In genomic region chr11:62522283-62522682, GRCm38 (mm10) we compare ENCODE assay signal across 27 mouse cellular contexts. TPM values are rescaled to one million over a fixed set of nuclear protein-coding genes. Genes with fewer than 3 reads are reported as not detected.
A peak's percentile ranks its signal among the peaks of the same experiment; 100 is the strongest.
DNase-seq lines count a peak whose midpoint lies in the region; ATAC-seq and TF ChIP-seq lines count a peak whose summit lies in the region.
"Had no signal": no experiment of that assay in that cellular context is flagged by ENCODE, and none has a peak within 500 bp of the region (broad histone marks: within the 10 kb centered on the region; RNA-seq: fewer than 3 reads in every experiment).

No protein-coding gene starts in this region.

- no peaks in the 10 kb centered on the region for H3K9me3 ChIP-seq in intestine, embryonic 16.5 days (ENCODE audit: control insufficient read depth, low read length)
- H3K9me3 ChIP-seq in intestine, embryonic 15.5 days = no peaks in the 10 kb centered on the region
- H3K9me3 ChIP-seq in intestine, postnatal 0 days (ENCODE audit: control insufficient read depth) = no peaks in the 10 kb centered on the region
- H3K9me3 ChIP-seq: embryonic facial prominence, embryonic 13.5 days; embryonic facial prominence, embryonic 15.5 days; forebrain, embryonic 10.5 days; forebrain, embryonic 12.5 days; G1E had no signal

- WGBS in intestine, embryonic 16.5 days = 36% methylated on average over 2 of the region's 2 CpGs
- 53% methylated on average over 2 of the region's 2 CpGs for WGBS in intestine, embryonic 15.5 days
- 26% methylated on average over 2 of the region's 2 CpGs for WGBS in intestine, postnatal 0 days

- no peak overlapping the region for H3K4me3 ChIP-seq in intestine, embryonic 16.5 days (ENCODE audit: low read length)
- no peak overlapping the region for H3K4me3 ChIP-seq in intestine, embryonic 15.5 days (replicated peaks)
- no peak overlapping the region for H3K4me3 ChIP-seq in intestine, postnatal 0 days (ENCODE audit: low read depth, low read length)
- H3K4me3 ChIP-seq: embryonic facial prominence, embryonic 13.5 days; embryonic facial prominence, embryonic 15.5 days; erythroblast, embryonic 14.5 days; forebrain, embryonic 10.5 days; forebrain, embryonic 12.5 days had no signal

- no peak for DNase-seq in layer of hippocampus, adult 18-20 months (ENCODE audit: low spot score in 2 of 2)
- no peak for DNase-seq in thymus, postnatal 25 days
- DNase-seq: adrenal gland, adult 8-10 months; adrenal gland, postnatal 14 days; adrenal gland, postnatal 36 days; B cell, adult 2 months; cerebellum, adult 11-12 months; cerebellum, adult 8-10 months; cerebellum, adult 9-11 months; cerebellum, postnatal 14 days; cerebellum, postnatal 36 days; embryo, embryonic 11 days had no signal

- no peaks in the 10 kb centered on the region for H3K27me3 ChIP-seq in intestine, embryonic 16.5 days (replicated peaks; ENCODE audit: control insufficient read depth, insufficient read depth, low read length)
- no peaks in the 10 kb centered on the region for H3K27me3 ChIP-seq in intestine, embryonic 15.5 days (replicated peaks)
- H3K27me3 ChIP-seq in intestine, postnatal 0 days (replicated peaks; ENCODE audit: control insufficient read depth, insufficient read depth, low read length) = no peaks in the 10 kb centered on the region
- H3K27me3 ChIP-seq: CH12.LX; embryonic facial prominence, embryonic 13.5 days; embryonic facial prominence, embryonic 15.5 days; forebrain, embryonic 12.5 days; Patski had no signal

- no peak for TF ChIP-seq CTCF in intestine, postnatal 0 days (IDR thresholded peaks at IDR 0.05; ENCODE audit: low read depth)

- no peaks in the 10 kb centered on the region for H3K36me3 ChIP-seq in intestine, embryonic 16.5 days (ENCODE audit: control insufficient read depth, insufficient read depth, low read length)
- no peaks in the 10 kb centered on the region for H3K36me3 ChIP-seq in intestine, embryonic 15.5 days
- H3K36me3 ChIP-seq in intestine, postnatal 0 days (ENCODE audit: control insufficient read depth, insufficient read depth) = peaks cover 7% of the 10 kb centered on the region; the same call in 1 of the 2 replicates
- H3K36me3 ChIP-seq: embryonic facial prominence, embryonic 15.5 days had no signal

- no peaks in the 10 kb centered on the region for H3K4me1 ChIP-seq in intestine, embryonic 16.5 days (ENCODE audit: control insufficient read depth, insufficient read depth, low read length)
- peaks cover 3% of the 10 kb centered on the region; the same call in 1 of the 2 replicates for H3K4me1 ChIP-seq in intestine, embryonic 15.5 days (replicated peaks)
- no peaks in the 10 kb centered on the region for H3K4me1 ChIP-seq in intestine, postnatal 0 days (replicated peaks; ENCODE audit: control insufficient read depth, insufficient read depth, low read length)
- H3K4me1 ChIP-seq: forebrain, embryonic 12.5 days had no signal

- no peak overlapping the region for H3K9ac ChIP-seq in intestine, embryonic 16.5 days (ENCODE audit: low read depth, low read length)
- H3K9ac ChIP-seq in intestine, embryonic 15.5 days = no peak overlapping the region
- H3K9ac ChIP-seq in intestine, postnatal 0 days (ENCODE audit: low read depth, low read length) = no peak overlapping the region
- H3K9ac ChIP-seq: embryonic facial prominence, embryonic 13.5 days; embryonic facial prominence, embryonic 15.5 days; forebrain, embryonic 12.5 days had no signal

- ATAC-seq in intestine, embryonic 16.5 days = peak; percentile 73; the same call in 1 of the 2 replicates
- ATAC-seq in intestine, embryonic 15.5 days = no peak
- ATAC-seq in intestine, postnatal 0 days = peak; percentile 50; the same call in 1 of the 2 replicates
- ATAC-seq: activated CD4-positive, CD25-positive, alpha-beta regulatory T cell, adult 4 months; CD4-positive, CD25-positive, alpha-beta regulatory T cell, adult 4 months; forebrain, embryonic 14.5 days; forebrain, embryonic 16.5 days; Patski had no signal

- H3K4me2 ChIP-seq in intestine, embryonic 16.5 days (ENCODE audit: low read depth, low read length) = no peak overlapping the region
- no peak overlapping the region for H3K4me2 ChIP-seq in intestine, embryonic 15.5 days (replicated peaks)
- H3K4me2 ChIP-seq in intestine, postnatal 0 days (replicated peaks; ENCODE audit: low read depth) = no peak overlapping the region
- H3K4me2 ChIP-seq: embryonic facial prominence, embryonic 13.5 days; embryonic facial prominence, embryonic 15.5 days; forebrain, embryonic 12.5 days had no signal

- H3K27ac ChIP-seq in intestine, embryonic 16.5 days (ENCODE audit: low read length) = 0 out of 2 replicates have a peak overlapping the region, but pooled peaks have one; percentile 15
- no peak overlapping the region for H3K27ac ChIP-seq in intestine, embryonic 15.5 days
- no peak overlapping the region for H3K27ac ChIP-seq in intestine, postnatal 0 days (ENCODE audit: low read depth, low read length)
- H3K27ac ChIP-seq: embryonic facial prominence, embryonic 13.5 days; embryonic facial prominence, embryonic 15.5 days; forebrain, embryonic 10.5 days; forebrain, embryonic 12.5 days had no signal

RNA-seq across cellular contexts. Expression of gene Cenpv, which starts 16.8 kb away (rescaled TPM):
- 6.8 and 17.9 TPM in 2 replicates for polyA plus RNA-seq in intestine, embryonic 16.5 days (2015; fragmentation: Nextera tagmentation; extraction: Ambion mirVana)
- polyA plus RNA-seq in intestine, embryonic 15.5 days (2015; fragmentation: Nextera tagmentation; extraction: Ambion mirVana) = 35.6 and 44.9 TPM in 2 replicates
- polyA plus RNA-seq in intestine, postnatal 0 days (2015; fragmentation: Nextera tagmentation; extraction: Ambion mirVana) = 54.9 and 55.2 TPM in 2 replicates
- total RNA-seq in layer of hippocampus, adult 18-20 months (2021) = 10 to 100 TPM; 37.5 to 42.7 TPM

RNA-seq across cellular contexts. Expression of gene Ubb, which starts 28.7 kb away (rescaled TPM):
- 2,570 and 2,643 TPM in 2 replicates for polyA plus RNA-seq in intestine, embryonic 16.5 days (2015; fragmentation: Nextera tagmentation; extraction: Ambion mirVana)
- 2,561 and 2,687 TPM in 2 replicates for polyA plus RNA-seq in intestine, embryonic 15.5 days (2015; fragmentation: Nextera tagmentation; extraction: Ambion mirVana)
- polyA plus RNA-seq in intestine, postnatal 0 days (2015; fragmentation: Nextera tagmentation; extraction: Ambion mirVana) = 2,405 and 2,440 TPM in 2 replicates
- 1,000 to 10,000 TPM; 1,877 to 1,910 TPM for total RNA-seq in layer of hippocampus, adult 18-20 months (2021)

RNA-seq across cellular contexts. Expression of gene Trpv2, which starts 52.0 kb away (rescaled TPM):
- 11.0 and 11.2 TPM in 2 replicates for polyA plus RNA-seq in intestine, embryonic 16.5 days (2015; fragmentation: Nextera tagmentation; extraction: Ambion mirVana)
- polyA plus RNA-seq in intestine, embryonic 15.5 days (2015; fragmentation: Nextera tagmentation; extraction: Ambion mirVana) = 10.0 and 10.7 TPM in 2 replicates
- 6.0 and 6.3 TPM in 2 replicates for polyA plus RNA-seq in intestine, postnatal 0 days (2015; fragmentation: Nextera tagmentation; extraction: Ambion mirVana)
- 10 to 100 TPM; 12.8 to 14.9 TPM for total RNA-seq in layer of hippocampus, adult 18-20 months (2021)
